Mouse (Mus musculus): ENCODE measurements around the gene Sec31a. TPM values are rescaled to one million over a fixed set of nuclear protein-coding genes. Genes with fewer than 3 reads are reported as not detected.

Sec31a gene
- polyA plus RNA-seq, 1 experiment from 2014 or later = 189 TPM

DNA sequence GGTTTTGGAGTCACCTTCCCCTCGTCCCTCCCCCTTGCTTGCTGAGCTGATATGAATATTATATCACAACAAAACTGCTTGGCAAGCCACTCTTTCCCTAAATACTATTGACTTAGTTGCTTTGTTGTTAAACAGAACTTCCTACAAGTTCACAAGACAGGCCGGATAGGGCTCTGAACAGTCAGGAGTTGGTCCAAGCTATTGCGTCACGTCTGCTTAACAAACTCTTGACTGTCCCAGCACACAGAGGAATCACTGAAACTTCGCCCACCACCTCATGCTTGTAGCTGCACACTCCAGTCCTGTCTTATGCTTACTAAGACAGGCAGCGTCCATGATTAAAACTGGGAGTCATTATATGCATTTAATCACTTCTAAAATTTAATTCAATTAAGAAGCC, 46.9 kb downstream of the Sec31a start:
- 88% methylated on average over 6 of the region's 6 CpGs for WGBS
- Histone ChIP-seq H3K36me3 (ENCODE audit: control insufficient read depth, insufficient read depth, low read length) (peaks cover 29% of the 10 kb centered on the region), H3K4me1 (ENCODE audit: control insufficient read depth, insufficient read depth, low read length) (no peaks in the 10 kb centered on the region), H3K4me3 (replicated peaks; ENCODE audit: low read length) (no peak overlapping the region), H3K9ac (ENCODE audit: low read length) (no peak overlapping the region), H3K9me3 (replicated peaks; ENCODE audit: control insufficient read depth, low read length) (no peaks in the 10 kb centered on the region), H3K27ac (ENCODE audit: low read length) (no peak overlapping the region), H3K4me2 (ENCODE audit: low read depth, low read length) (no peak overlapping the region), H3K27me3 (ENCODE audit: control insufficient read depth, insufficient read depth, low read length) (no peaks in the 10 kb centered on the region)
- ATAC-seq (ENCODE audit: insufficient read depth, low FRiP score) = no peak

- Histone ChIP-seq H3K9ac (ENCODE audit: low read length) (no peak overlapping the region), H3K36me3 (ENCODE audit: control insufficient read depth, insufficient read depth, low read length) (peaks cover 27% of the 10 kb centered on the region), H3K4me3 (replicated peaks; ENCODE audit: low read length) (no peak overlapping the region), H3K27ac (ENCODE audit: low read length) (no peak overlapping the region), H3K4me1 (ENCODE audit: control insufficient read depth, insufficient read depth, low read length) (no peaks in the 10 kb centered on the region), H3K27me3 (ENCODE audit: control insufficient read depth, insufficient read depth, low read length) (no peaks in the 10 kb centered on the region), H3K9me3 (replicated peaks; ENCODE audit: control insufficient read depth, low read length) (no peaks in the 10 kb centered on the region), H3K4me2 (ENCODE audit: low read depth, low read length) (no peak overlapping the region)
- 74% methylated on average over 5 of the region's 5 CpGs for WGBS
- ATAC-seq (ENCODE audit: insufficient read depth, low FRiP score) = no peak
These were observed 47.5 kb downstream of the Sec31a start for GRCm38 (mm10) chr5:100368527-100368926.

DNA sequence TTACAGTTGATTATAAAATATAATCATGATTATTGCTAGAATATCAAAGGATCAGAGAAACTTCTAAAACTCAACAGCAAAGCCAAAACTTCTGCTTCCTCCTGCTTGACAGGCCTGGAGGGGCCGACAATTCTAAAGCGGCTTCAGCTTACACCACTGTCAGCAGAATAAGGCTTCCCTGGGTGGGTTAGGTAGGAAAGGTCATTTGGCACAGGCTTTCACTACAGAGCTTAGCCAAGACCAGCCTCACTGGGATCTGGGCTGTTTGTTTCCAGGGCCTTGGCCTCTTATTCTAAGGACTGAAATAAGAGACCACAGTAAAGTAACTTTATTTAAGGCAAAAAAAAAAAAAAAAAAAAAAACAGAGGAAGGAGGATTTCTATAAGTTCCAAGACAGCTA, 49.0 kb downstream of the Sec31a start:
- H3K27me3 ChIP-seq (ENCODE audit: control insufficient read depth, insufficient read depth, low read length) = no peaks in the 10 kb centered on the region
- no peak overlapping the region for H3K27ac ChIP-seq (ENCODE audit: low read length)
- H3K36me3 ChIP-seq (ENCODE audit: control insufficient read depth, insufficient read depth, low read length) = peaks cover 30% of the 10 kb centered on the region
- H3K9ac ChIP-seq (ENCODE audit: low read length) = no peak overlapping the region
- H3K9me3 ChIP-seq (replicated peaks; ENCODE audit: control insufficient read depth, low read length) = no peaks in the 10 kb centered on the region
- no peaks in the 10 kb centered on the region for H3K4me1 ChIP-seq (ENCODE audit: control insufficient read depth, insufficient read depth, low read length)
- H3K4me3 ChIP-seq (replicated peaks; ENCODE audit: low read length) = no peak overlapping the region
- ATAC-seq (ENCODE audit: insufficient read depth, low FRiP score) = no peak
- WGBS = 84% methylated on average over 2 of the region's 2 CpGs
- no peak overlapping the region for H3K4me2 ChIP-seq (ENCODE audit: low read depth, low read length)

- no peak overlapping the region for H3K4me3 ChIP-seq (replicated peaks; ENCODE audit: low read length)
- 72% methylated on average over 6 of the region's 6 CpGs for WGBS
- ATAC-seq (ENCODE audit: insufficient read depth, low FRiP score) = no peak
- H3K9me3 ChIP-seq (replicated peaks; ENCODE audit: control insufficient read depth, low read length) = no peaks in the 10 kb centered on the region
- H3K27ac ChIP-seq (ENCODE audit: low read length) = no peak overlapping the region
- H3K9ac ChIP-seq (ENCODE audit: low read length) = no peak overlapping the region
- H3K4me2 ChIP-seq (ENCODE audit: low read depth, low read length) = no peak overlapping the region
- H3K36me3 ChIP-seq (ENCODE audit: control insufficient read depth, insufficient read depth, low read length) = peaks cover 24% of the 10 kb centered on the region
- no peaks in the 10 kb centered on the region for H3K27me3 ChIP-seq (ENCODE audit: control insufficient read depth, insufficient read depth, low read length)
- no peaks in the 10 kb centered on the region for H3K4me1 ChIP-seq (ENCODE audit: control insufficient read depth, insufficient read depth, low read length)
These were observed 55.7 kb downstream of the Sec31a start for GRCm38 (mm10) chr5:100360296-100360695.

DNA sequence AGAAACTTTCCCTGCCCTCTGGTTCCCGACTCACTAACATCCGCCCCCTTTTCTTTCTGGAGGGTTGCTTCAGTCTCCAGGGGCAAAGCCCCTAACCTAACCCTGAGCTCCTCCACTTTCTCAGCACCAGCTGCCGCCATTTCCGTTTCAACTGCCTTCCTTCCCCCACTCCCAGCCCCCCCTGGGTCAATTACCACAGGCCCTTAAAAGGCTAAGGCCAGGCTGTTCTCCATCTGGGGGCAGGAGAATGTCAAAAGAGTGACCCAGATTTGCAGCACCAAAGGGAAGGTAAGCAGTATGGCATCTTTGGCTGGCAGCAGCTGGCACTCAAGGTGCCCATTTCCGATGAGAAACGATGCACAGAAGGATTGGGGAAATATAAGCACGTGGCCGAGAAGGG, 57.7 kb downstream of the Sec31a start:
- H3K36me3 ChIP-seq (ENCODE audit: control insufficient read depth, insufficient read depth, low read length) = peaks cover 24% of the 10 kb centered on the region
- 34% methylated on average over 8 of the region's 8 CpGs for WGBS
- H3K27me3 ChIP-seq (ENCODE audit: control insufficient read depth, insufficient read depth, low read length) = no peaks in the 10 kb centered on the region
- H3K9ac ChIP-seq (ENCODE audit: low read length) = no peak overlapping the region
- H3K4me1 ChIP-seq (ENCODE audit: control insufficient read depth, insufficient read depth, low read length) = no peaks in the 10 kb centered on the region
- no peak for ATAC-seq (ENCODE audit: insufficient read depth, low FRiP score)
- H3K4me2 ChIP-seq (ENCODE audit: low read depth, low read length) = no peak overlapping the region
- H3K4me3 ChIP-seq (replicated peaks; ENCODE audit: low read length) = no peak overlapping the region
- H3K9me3 ChIP-seq (replicated peaks; ENCODE audit: control insufficient read depth, low read length) = no peaks in the 10 kb centered on the region
- no peak overlapping the region for H3K27ac ChIP-seq (ENCODE audit: low read length)

GRCm38 (mm10) chr5:100354644-100355043, 61.4 kb downstream of the Sec31a start:
- WGBS = 93% methylated on average over 20 of the region's 20 CpGs
- no peak overlapping the region for H3K4me3 ChIP-seq (replicated peaks; ENCODE audit: low read length)
- H3K4me1 ChIP-seq (ENCODE audit: control insufficient read depth, insufficient read depth, low read length) = no peaks in the 10 kb centered on the region
- H3K9ac ChIP-seq (ENCODE audit: low read length) = no peak overlapping the region
- H3K4me2 ChIP-seq (ENCODE audit: low read depth, low read length) = no peak overlapping the region
- H3K27me3 ChIP-seq (ENCODE audit: control insufficient read depth, insufficient read depth, low read length) = no peaks in the 10 kb centered on the region
- no peaks in the 10 kb centered on the region for H3K36me3 ChIP-seq (ENCODE audit: control insufficient read depth, insufficient read depth, low read length)
- no peaks in the 10 kb centered on the region for H3K9me3 ChIP-seq (replicated peaks; ENCODE audit: control insufficient read depth, low read length)
- no peak for ATAC-seq (ENCODE audit: insufficient read depth, low FRiP score)
- no peak overlapping the region for H3K27ac ChIP-seq (ENCODE audit: low read length)

DNA sequence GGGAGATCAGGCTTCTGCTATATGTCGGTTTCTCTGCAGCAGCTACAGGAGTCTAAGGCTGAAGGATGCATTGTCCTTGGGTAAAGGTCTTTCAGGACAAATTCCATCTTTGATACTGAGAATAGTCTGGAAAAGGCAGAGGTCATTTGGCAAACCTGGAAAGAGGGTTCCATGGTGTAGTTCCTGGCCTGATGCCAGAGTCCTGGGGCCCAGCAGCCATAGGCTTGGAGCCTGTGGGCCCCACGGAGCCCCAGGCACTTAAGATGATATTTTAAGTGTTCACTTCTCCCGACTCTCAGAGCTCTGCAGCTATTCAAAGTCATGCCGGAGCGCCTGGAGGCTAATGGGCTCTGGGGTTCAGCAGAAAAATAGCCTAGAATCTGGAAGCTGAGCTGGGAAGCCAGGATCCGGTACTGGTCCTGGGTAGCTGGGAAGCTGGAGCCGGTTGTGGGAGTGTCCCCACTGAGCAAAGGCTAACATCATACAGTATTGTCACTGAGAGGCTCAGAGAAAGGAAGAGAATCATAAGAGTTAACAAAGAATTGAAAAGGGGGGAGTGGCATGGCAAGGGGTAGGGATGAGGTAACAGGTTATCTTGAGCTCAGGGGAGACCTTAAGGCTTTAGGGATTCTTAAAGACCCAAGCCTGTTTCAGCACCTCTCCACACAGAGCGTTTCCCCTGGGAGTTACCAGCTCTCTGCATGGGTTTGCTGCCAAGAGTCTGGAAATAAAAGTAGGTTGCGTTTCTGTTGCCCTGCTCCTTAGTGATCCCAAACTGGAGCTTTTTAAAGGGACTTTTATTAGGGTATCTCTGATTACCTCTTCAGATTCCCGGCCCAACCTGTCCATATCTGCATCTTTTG, 62.8 kb downstream of the Sec31a start:
- 48% methylated on average over 10 of the region's 10 CpGs for WGBS
- H3K4me1 ChIP-seq (ENCODE audit: control insufficient read depth, insufficient read depth, low read length) = no peaks in the 10 kb centered on the region
- no peak overlapping the region for H3K27ac ChIP-seq (ENCODE audit: low read length)
- no peak for ATAC-seq (ENCODE audit: insufficient read depth, low FRiP score)
- H3K36me3 ChIP-seq (ENCODE audit: control insufficient read depth, insufficient read depth, low read length) = no peaks in the 10 kb centered on the region
- no peak overlapping the region for H3K4me2 ChIP-seq (ENCODE audit: low read depth, low read length)
- no peak overlapping the region for H3K4me3 ChIP-seq (replicated peaks; ENCODE audit: low read length)
- H3K9me3 ChIP-seq (replicated peaks; ENCODE audit: control insufficient read depth, low read length) = no peaks in the 10 kb centered on the region
- no peak overlapping the region for H3K9ac ChIP-seq (ENCODE audit: low read length)
- no peaks in the 10 kb centered on the region for H3K27me3 ChIP-seq (ENCODE audit: control insufficient read depth, insufficient read depth, low read length)

GRCm38 (mm10) chr5:100350907-100351456, 65.1 kb downstream of the Sec31a start:
- no peak overlapping the region for H3K4me2 ChIP-seq (ENCODE audit: low read depth, low read length)
- no peak overlapping the region for H3K4me3 ChIP-seq (replicated peaks; ENCODE audit: low read length)
- H3K27me3 ChIP-seq (ENCODE audit: control insufficient read depth, insufficient read depth, low read length) = no peaks in the 10 kb centered on the region
- no peak overlapping the region for H3K27ac ChIP-seq (ENCODE audit: low read length)
- H3K4me1 ChIP-seq (ENCODE audit: control insufficient read depth, insufficient read depth, low read length) = no peaks in the 10 kb centered on the region
- H3K9me3 ChIP-seq (replicated peaks; ENCODE audit: control insufficient read depth, low read length) = no peaks in the 10 kb centered on the region
- H3K9ac ChIP-seq (ENCODE audit: low read length) = no peak overlapping the region
- no peaks in the 10 kb centered on the region for H3K36me3 ChIP-seq (ENCODE audit: control insufficient read depth, insufficient read depth, low read length)
- WGBS = 97% methylated on average over 8 of the region's 8 CpGs
- ATAC-seq (ENCODE audit: insufficient read depth, low FRiP score) = 0 out of 2 replicates have a peak, but pooled peaks have one; percentile 27

DNA sequence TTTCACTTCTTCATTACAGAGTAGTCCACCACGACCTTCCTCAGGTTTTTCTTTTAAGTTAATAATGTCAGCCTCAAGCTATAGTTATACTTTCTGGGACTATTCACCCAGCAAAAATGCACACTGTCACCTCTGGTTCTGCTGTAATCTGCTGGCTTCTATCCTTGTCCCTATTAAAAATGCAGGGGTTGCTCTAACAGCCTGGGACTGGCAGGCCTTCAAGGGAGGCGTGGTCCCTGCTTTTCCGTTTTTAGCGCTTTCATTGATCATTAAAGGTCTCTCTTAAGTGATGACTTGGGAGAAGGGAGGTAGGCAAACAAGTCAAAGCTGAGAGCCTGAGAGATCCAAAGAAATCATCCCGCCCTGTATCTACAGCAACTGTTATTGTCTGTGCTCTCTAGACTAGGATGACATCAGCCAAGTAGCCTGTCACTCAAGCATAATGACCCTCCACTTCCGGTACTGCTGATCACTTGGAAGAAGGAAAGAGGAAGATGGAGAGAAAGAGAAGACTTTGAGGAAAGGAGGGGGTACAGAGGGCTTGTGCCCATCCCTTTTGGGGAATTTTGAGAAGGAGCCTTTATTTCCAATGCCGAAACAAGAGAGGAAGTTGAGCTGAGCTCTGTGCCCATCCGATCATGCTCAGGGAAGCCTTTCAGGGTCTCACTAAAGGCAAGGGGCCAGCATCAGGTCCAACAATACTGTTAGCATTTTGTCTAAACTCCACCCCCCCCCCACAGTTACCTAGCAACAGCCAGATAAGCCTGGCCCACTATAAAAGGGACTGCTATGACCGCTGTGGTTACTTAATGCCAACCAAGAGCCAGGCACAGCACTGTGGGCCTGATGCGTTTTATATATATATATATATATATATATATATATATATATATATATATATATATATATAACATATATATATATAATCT, 66.5 kb downstream of the Sec31a start:
- ATAC-seq (ENCODE audit: insufficient read depth, low FRiP score) = no peak
- WGBS = 51% methylated on average over 10 of the region's 10 CpGs

More for the DNA sequence above, 66.5 kb downstream of the Sec31a start:
- Histone ChIP-seq H3K9ac (ENCODE audit: low read length) (no peak overlapping the region), H3K9me3 (replicated peaks; ENCODE audit: control insufficient read depth, low read length) (no peaks in the 10 kb centered on the region), H3K27me3 (ENCODE audit: control insufficient read depth, insufficient read depth, low read length) (no peaks in the 10 kb centered on the region), H3K36me3 (ENCODE audit: control insufficient read depth, insufficient read depth, low read length) (no peaks in the 10 kb centered on the region), H3K27ac (ENCODE audit: low read length) (no peak overlapping the region), H3K4me3 (replicated peaks; ENCODE audit: low read length) (no peak overlapping the region), H3K4me1 (ENCODE audit: control insufficient read depth, insufficient read depth, low read length) (no peaks in the 10 kb centered on the region), H3K4me2 (ENCODE audit: low read depth, low read length) (no peak overlapping the region)
